Mouse (Mus musculus) forebrain, embryonic 15.5 days (tissue): ENCODE measurements around the gene Ppid. TPM values are rescaled to one million over a fixed set of nuclear protein-coding genes. Genes with fewer than 3 reads are reported as not detected.

ENCODE experiments used
- ATAC-seq: fragments of 200-750 bp; cut with Nextera tagmentation; replicated peaks from 2 replicates; pipeline ENCODE4 v1.8.0; 2017; ENCODE audit warnings: mild to moderate bottlenecking, moderate TSS enrichment, moderate library complexity
- H3K27ac ChIP-seq: fragments of 300-500 bp; sonication (generic); replicated peaks from 2 replicates; pipeline ENCODE4 v1.5.1; 2015; ENCODE audit warnings: mild to moderate bottlenecking, inconsistent platforms
- H3K27me3 ChIP-seq: fragments of 300-500 bp; sonication (generic); 2 replicates; pipeline ENCODE4 v1.6.1; 2015; ENCODE audit warnings: inconsistent platforms
- H3K36me3 ChIP-seq: fragments of 300-500 bp; sonication (generic); 2 replicates; pipeline ENCODE4 v1.6.1; 2015; ENCODE audit warnings: mild to moderate bottlenecking, inconsistent platforms
- H3K4me1 ChIP-seq: fragments of 300-500 bp; sonication (generic); 2 replicates; pipeline ENCODE4 v1.6.1; 2015; ENCODE audit warnings: inconsistent platforms
- H3K4me2 ChIP-seq: fragments of 300-500 bp; sonication (generic); replicated peaks from 2 replicates; pipeline ENCODE4 v1.6.1; 2015; ENCODE audit warnings: mild to moderate bottlenecking, inconsistent platforms
- H3K4me3 ChIP-seq: fragments of 300-500 bp; sonication (generic); 2 replicates; pipeline ENCODE4 v1.5.1; 2015; ENCODE audit warnings: mild to moderate bottlenecking, inconsistent platforms
- H3K9ac ChIP-seq: fragments of 300-500 bp; sonication (generic); replicated peaks from 2 replicates; pipeline ENCODE4 v1.6.1; 2015; ENCODE audit warnings: mild to moderate bottlenecking, inconsistent platforms
- H3K9me3 ChIP-seq: fragments of 300-500 bp; sonication (generic); 2 replicates; pipeline ENCODE4 v1.6.1; 2016; ENCODE audit warnings: inconsistent platforms
- WGBS: fragments of 180-500 bp; shearing (Covaris S2); methylation state at CpG from one replicate; pipeline ENCODE4 v1.1.7; 2015; ENCODE audit warnings: mixed read lengths; 5-methylcytosine and 5-hydroxymethylcytosine counted together
- polyA plus RNA-seq: library from polyadenylated mRNA; unstranded; fragments of >200 nt; fragmentation: Nextera tagmentation; extraction: Ambion mirVana; gene quantifications from 2 replicates; pipeline ENCODE4 v1.2.1, GENCODE M21; 2015

The Ppid gene
- polyA plus RNA-seq, 1 experiment from 2014 or later, result 150 TPM

DNA sequence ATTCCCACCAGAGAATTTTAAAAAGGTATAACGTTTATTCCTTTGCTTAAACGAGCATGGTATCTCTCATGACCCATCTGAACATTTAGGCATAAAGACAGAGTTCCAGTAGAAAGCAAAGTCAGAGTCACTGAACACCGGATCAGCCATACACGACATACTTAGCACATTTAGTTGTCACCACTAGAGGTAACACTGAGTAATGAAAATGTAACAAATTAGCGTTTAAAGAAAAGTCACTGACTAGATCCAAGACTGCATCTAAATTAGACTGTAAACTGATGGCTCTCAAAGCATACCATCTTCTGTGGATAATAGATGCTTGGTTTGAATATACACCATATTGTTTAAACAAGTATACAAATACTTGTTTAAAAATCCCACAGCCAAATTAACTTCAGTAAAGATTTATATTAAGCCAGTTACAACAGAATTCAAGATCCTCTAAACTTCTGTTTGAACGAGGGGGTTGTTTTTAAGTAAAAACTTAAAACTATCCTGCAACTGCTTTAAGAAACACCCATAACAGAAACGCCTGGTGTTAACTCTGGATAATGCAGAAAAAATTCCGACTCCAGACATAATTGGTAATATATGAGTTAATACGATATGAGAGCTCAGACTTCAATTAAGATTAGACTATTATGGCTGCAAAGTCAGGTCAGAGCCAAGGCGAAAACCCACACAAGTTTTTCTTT is 36.5 kb downstream of the Ppid start:
- Histone ChIP-seq H3K9ac (peak overlapping the region; percentile 69), H3K4me1 (peaks cover 18% of the 10 kb centered on the region), H3K4me3 (peak overlapping the region; percentile 64), H3K4me2 (peak overlapping the region; percentile 84), H3K9me3 (no peaks in the 10 kb centered on the region), H3K27ac (no peak overlapping the region), H3K27me3 (no peaks in the 10 kb centered on the region), H3K36me3 (peaks cover 16% of the 10 kb centered on the region)
- no peak for ATAC-seq
- WGBS, result 27% methylated on average over 10 of the region's 10 CpGs

DNA sequence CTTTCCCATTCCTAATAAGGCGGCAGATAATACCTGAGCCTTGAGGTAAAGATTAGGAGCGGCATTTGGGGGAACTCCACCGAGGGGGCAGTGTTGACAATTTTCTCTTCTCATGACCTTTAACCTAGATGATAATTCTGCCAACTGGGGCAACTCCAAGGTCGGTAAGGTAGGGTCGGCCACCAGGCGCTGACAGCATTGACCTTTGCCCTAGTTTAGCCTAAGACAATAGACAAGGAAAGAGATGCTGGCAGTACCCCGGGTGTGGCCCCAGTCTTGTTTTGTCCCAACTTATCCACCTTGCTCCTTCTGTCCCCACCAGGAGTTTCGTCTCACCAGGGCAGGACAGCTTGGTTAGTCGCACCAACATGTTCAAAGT is 37.0 kb downstream of the Ppid start:
- ATAC-seq, result no peak
- Histone ChIP-seq H3K36me3 (peaks cover 17% of the 10 kb centered on the region), H3K27ac (peak overlapping the region; percentile 82), H3K4me3 (peak overlapping the region; percentile 64), H3K27me3 (no peaks in the 10 kb centered on the region), H3K4me1 (peaks cover 18% of the 10 kb centered on the region), H3K9ac (peak overlapping the region; percentile 69), H3K9me3 (no peaks in the 10 kb centered on the region), H3K4me2 (peak overlapping the region; percentile 84)
- 1% methylated on average over 9 of the region's 9 CpGs for WGBS

DNA sequence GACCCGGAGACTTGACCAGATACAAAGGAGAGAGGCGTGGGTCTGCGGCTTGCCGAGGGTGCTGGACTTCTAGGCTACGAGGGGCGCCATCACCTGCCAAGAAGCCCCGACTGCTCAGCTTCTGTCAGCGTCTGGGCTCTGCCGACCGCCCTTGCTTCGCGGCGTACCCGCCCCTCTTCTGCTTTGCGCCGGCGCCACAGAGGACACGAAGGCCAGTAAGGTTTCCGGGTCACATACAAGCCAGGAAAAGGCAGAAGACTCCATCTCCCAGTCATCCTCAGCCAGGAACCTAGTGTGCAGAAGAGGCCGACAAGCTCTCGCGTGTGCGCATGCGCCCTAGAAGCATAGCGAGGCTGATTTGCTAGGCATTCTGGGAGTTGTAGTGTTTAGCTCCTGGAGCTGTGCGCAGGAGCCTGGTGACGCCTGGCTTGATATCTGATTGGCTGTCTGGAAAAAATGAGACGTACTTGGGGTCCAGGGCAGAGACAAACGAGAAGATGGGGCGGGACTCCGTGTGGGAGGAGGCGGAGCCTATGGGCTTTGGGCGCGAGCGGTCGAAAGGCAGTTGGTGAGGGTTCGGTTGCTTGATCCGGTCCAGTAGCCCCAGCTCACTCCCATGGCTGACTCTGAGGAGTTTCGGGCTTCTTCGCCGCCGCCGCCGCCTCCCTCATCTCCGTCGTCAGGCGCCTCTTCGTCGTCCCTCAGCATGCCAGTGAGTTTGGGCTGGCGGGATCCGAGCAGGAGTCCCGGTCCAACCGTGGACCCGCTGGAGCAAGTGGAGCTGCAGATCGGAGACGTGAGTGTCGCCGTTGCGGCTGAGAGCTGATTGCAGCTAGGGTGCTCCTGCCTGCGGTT is 37.6 kb downstream of the Ppid start, which contains the start of gene 4930579G24Rik:
Gene 4930579G24Rik, plus strand, starts transcription at position 519 of the 855 bp plus-strand sequence.
- Histone ChIP-seq H3K36me3 (peaks cover 22% of the 10 kb centered on the region), H3K4me2 (peak within 1 kb of the TSS; percentile 84), H3K27ac (peak within 1 kb of the TSS; percentile 84), H3K4me1 (peaks cover 18% of the 10 kb centered on the region), H3K9me3 (no peaks in the 10 kb centered on the region), H3K9ac (peak within 1 kb of the TSS; percentile 69), H3K27me3 (no peaks in the 10 kb centered on the region), H3K4me3 (peak within 1 kb of the TSS; percentile 64)
- ATAC-seq, result peak; percentile 99
- under 1% methylated on average over 60 of the region's 60 CpGs for WGBS

DNA sequence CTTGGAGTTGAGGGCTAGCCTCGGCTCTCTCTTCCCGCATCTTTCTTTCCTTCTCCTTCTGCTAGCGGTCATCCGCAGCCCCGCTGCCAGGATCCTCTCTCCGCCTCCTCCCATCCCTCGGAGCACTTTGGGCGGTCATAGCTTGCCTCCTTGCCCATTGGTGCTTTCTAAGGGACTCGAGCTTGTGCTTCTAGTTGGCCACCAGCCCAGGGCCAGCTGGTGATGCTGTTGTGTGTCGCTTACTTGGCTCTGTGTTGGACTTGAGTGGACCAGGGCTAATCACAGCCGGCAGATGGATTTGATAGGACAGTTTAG is 38.2 kb downstream of the Ppid start, which contains the start of gene Etfdh:
Gene Etfdh, minus strand, starts transcription at position 85 of the 315 bp plus-strand sequence.
- Histone ChIP-seq H3K4me3 (peak within 1 kb of the TSS; percentile 64), H3K27me3 (no peaks in the 10 kb centered on the region), H3K9ac (peak within 1 kb of the TSS; percentile 69), H3K9me3 (no peaks in the 10 kb centered on the region), H3K27ac (peak within 1 kb of the TSS; percentile 84), H3K36me3 (peaks cover 23% of the 10 kb centered on the region), H3K4me2 (peak within 1 kb of the TSS; percentile 84), H3K4me1 (peaks cover 18% of the 10 kb centered on the region)
- ATAC-seq, result peak; percentile 44
- WGBS, result under 1% methylated on average over 11 of the region's 11 CpGs

DNA sequence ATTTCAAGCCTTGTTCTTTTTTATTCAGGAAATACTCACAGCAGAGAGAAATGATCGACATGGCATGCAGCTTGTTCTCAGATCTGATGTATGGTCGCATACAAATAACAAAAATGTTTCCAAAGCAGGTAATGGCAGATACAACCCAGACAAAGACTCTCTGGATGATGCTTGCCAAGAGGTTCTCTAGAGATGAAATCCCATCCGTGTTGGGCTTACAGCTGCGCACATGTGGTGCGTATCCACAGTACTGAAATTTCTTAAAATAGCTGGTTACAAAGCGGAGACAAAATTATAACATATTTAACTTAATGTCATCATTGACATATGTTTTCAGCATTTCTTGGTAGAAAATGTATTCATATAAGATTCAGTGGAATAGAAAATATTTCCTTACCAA is 61.0 kb downstream of the Ppid start:
- Histone ChIP-seq H3K9me3 (no peaks in the 10 kb centered on the region), H3K36me3 (no peaks in the 10 kb centered on the region), H3K4me2 (no peak overlapping the region), H3K4me3 (no peak overlapping the region), H3K27ac (no peak overlapping the region), H3K9ac (no peak overlapping the region), H3K4me1 (no peaks in the 10 kb centered on the region), H3K27me3 (no peaks in the 10 kb centered on the region)
- ATAC-seq, result no peak
- WGBS, result 91% methylated on average over 6 of the region's 6 CpGs

Other genes with a start within 250 kb of the Ppid start
- gene Fnip2, start 23.5 kb upstream of the Ppid start, polyA plus RNA-seq, result 5.3 and 7.3 TPM in 2 replicates
- gene 4930579G24Rik, start 37.7 kb downstream of the Ppid start, polyA plus RNA-seq, result 9.6 and 11.1 TPM in 2 replicates
- gene Etfdh, start 38.2 kb downstream of the Ppid start, polyA plus RNA-seq, result 40.2 and 42.6 TPM in 2 replicates
- 0.22 and 0.28 TPM in 2 replicates for gene Rxfp1, start 146.5 kb downstream of the Ppid start, polyA plus RNA-seq